Mouse (Mus musculus) embryonic facial prominence, embryonic 13.5 days (tissue): Measurements from ENCODE around the gene Syt15. TPM values are rescaled to one million over a fixed set of nuclear protein-coding genes. Genes with fewer than 3 reads are reported as not detected.

Experiments used
- ATAC-seq: fragments of 200-750 bp; cut with Nextera tagmentation; 2 replicates; pipeline ENCODE4 v1.8.0; 2017; ENCODE audit warnings: low read depth; ENCODE audit not compliant: insufficient number of reproducible peaks, insufficient read depth, low FRiP score, low TSS enrichment
- H3K27ac ChIP-seq: fragments of 300-500 bp; sonication (generic); 2 replicates; pipeline ENCODE4 v1.5.1; 2015; ENCODE audit warnings: moderate library complexity, mild to moderate bottlenecking, inconsistent platforms
- H3K27me3 ChIP-seq: fragments of 300-500 bp; sonication (generic); 2 replicates; pipeline ENCODE4 v1.6.1; 2015; ENCODE audit warnings: mild to moderate bottlenecking, inconsistent platforms
- H3K36me3 ChIP-seq: fragments of 300-500 bp; sonication (generic); 2 replicates; pipeline ENCODE4 v1.6.1; 2015; ENCODE audit warnings: mild to moderate bottlenecking, inconsistent platforms
- H3K4me1 ChIP-seq: fragments of 300-500 bp; sonication (generic); 2 replicates; pipeline ENCODE4 v1.6.1; 2015; ENCODE audit warnings: inconsistent platforms
- H3K4me2 ChIP-seq: fragments of 300-500 bp; sonication (generic); 2 replicates; pipeline ENCODE4 v1.6.1; 2015; ENCODE audit warnings: moderate library complexity, mild to moderate bottlenecking, inconsistent platforms
- H3K4me3 ChIP-seq: fragments of 300-500 bp; sonication (generic); 2 replicates; pipeline ENCODE4 v1.5.1; 2015; ENCODE audit warnings: mild to moderate bottlenecking, inconsistent platforms
- H3K9ac ChIP-seq: fragments of 300-500 bp; sonication (generic); 2 replicates; pipeline ENCODE4 v1.6.1; 2015; ENCODE audit warnings: mild to moderate bottlenecking, inconsistent platforms
- H3K9me3 ChIP-seq: fragments of 300-500 bp; sonication (generic); 2 replicates; pipeline ENCODE4 v1.6.1; 2016; ENCODE audit warnings: inconsistent platforms
- WGBS: fragments of 180-500 bp; shearing (Covaris S2); methylation state at CpG from one replicate; pipeline ENCODE4 v1.1.7; 2015; ENCODE audit warnings: mixed read lengths; 5-methylcytosine and 5-hydroxymethylcytosine counted together
- polyA plus RNA-seq: library from polyadenylated mRNA; unstranded; fragments of >200 nt; fragmentation: Nextera tagmentation; extraction: Ambion mirVana; gene quantifications from 2 replicates; pipeline ENCODE4 v1.2.1, GENCODE M21; 2015

The Syt15 gene
- polyA plus RNA-seq, 1 experiment from 2014 or later, result 0.30 TPM

- Histone ChIP-seq H3K4me1 (no peaks in the 10 kb centered on the region), H3K4me3 (no peak overlapping the region), H3K9ac (no peak overlapping the region), H3K27me3 (0 out of 2 replicates have a peak, but pooled peaks cover 8% of the 10 kb centered on the region), H3K27ac (no peak overlapping the region), H3K36me3 (no peaks in the 10 kb centered on the region), H3K9me3 (no peaks in the 10 kb centered on the region), H3K4me2 (no peak overlapping the region)
- no peak for ATAC-seq
- WGBS, result 66% methylated on average over 6 of the region's 6 CpGs
Measured at GRCm38 (mm10) chr14:34207996-34208395, 11.4 kb upstream of the Syt15 start.

- Histone ChIP-seq H3K4me3 (no peak overlapping the region), H3K36me3 (no peaks in the 10 kb centered on the region), H3K4me2 (no peak overlapping the region), H3K27me3 (0 out of 2 replicates have a peak, but pooled peaks cover 3% of the 10 kb centered on the region), H3K27ac (no peak overlapping the region), H3K4me1 (no peaks in the 10 kb centered on the region), H3K9ac (no peak overlapping the region), H3K9me3 (no peaks in the 10 kb centered on the region)
- 49% methylated on average over 2 of the region's 2 CpGs for WGBS
- no peak for ATAC-seq
Measured at GRCm38 (mm10) chr14:34208651-34209050, 10.7 kb upstream of the Syt15 start.

DNA sequence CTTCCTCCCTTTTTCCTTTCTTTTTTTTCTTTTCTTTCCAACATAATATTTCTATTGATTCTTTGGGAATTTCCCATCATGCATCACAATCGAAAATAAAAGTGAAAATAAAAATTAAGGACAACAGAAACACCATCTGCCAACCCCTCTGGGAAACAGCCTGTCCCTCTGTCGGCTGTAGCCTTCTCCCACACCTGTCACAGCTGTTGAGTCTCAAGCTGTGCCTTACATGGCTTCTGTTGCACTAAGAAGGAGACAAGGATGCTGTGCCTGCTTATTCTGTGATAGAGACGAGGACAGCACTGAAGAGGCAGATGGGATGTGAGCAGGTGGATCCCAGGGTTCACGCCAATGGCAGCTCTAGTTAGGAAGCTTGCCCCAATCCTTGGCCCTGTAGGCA lies 10.3 kb upstream of the Syt15 start:
- Histone ChIP-seq H3K9me3 (no peaks in the 10 kb centered on the region), H3K27ac (no peak overlapping the region), H3K4me3 (no peak overlapping the region), H3K9ac (no peak overlapping the region), H3K4me1 (no peaks in the 10 kb centered on the region), H3K36me3 (no peaks in the 10 kb centered on the region), H3K4me2 (no peak overlapping the region), H3K27me3 (no peaks in the 10 kb centered on the region)
- WGBS, result 59% methylated on average over 4 of the region's 4 CpGs
- ATAC-seq, result no peak

DNA sequence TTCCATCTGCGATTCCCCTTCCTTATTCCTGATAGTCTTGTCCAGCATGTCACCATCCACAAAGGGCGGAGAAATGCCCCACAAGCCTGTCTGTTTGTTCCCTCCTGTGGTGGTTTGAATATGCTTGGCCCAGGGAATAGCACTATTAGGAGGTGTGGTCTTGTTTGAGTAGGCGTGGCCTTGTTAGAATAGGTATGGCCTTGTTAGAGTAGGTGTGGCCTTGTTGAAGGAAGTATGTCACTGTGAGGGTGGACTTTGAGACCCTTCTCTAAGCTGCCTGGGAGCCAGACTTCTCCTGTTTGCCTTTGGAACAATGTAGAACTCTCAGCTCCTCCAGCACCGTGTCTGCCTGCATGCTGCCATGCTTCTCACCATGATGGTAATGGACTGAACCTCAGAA lies 9.5 kb upstream of the Syt15 start:
- Histone ChIP-seq H3K4me2 (no peak overlapping the region), H3K27ac (no peak overlapping the region), H3K36me3 (no peaks in the 10 kb centered on the region), H3K27me3 (no peaks in the 10 kb centered on the region), H3K4me3 (no peak overlapping the region), H3K9ac (no peak overlapping the region), H3K9me3 (no peaks in the 10 kb centered on the region), H3K4me1 (no peaks in the 10 kb centered on the region)
- ATAC-seq, result no peak
- WGBS, result 80% methylated on average over 4 of the region's 4 CpGs

DNA sequence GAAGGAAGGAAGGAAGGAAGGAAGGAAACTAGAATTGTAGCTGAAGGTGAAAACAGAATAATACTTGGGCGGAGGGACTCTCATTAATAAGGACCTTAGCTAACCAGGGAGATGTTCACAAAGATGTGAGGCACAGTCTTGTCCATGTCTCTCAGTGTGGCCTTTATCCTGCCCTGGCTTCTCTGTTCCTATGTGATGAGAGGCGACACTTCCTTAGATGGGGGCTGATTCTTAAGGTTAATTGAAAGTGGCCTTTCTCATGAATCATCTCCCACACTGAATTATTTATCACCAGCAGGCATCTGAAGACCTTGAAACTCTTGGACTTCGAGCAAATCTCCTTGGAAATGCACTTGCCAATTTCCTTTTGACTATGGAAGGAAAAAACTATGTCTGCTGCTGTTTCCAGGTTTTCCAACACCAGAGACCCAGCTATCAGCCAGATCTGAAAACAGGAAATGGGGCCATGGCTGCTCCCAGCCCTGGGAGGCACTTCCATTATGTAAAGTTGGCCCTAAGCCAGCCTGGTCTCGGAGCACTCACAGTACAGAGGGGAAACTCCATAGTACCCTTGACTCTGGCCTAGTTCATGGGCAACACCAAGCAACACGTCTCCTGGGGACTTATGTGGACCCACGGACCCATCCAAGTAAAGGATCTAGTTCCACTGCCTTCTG lies 3.8 kb upstream of the Syt15 start:
- no peak overlapping the region for H3K9ac ChIP-seq
- no peaks in the 10 kb centered on the region for H3K36me3 ChIP-seq
- H3K27me3 ChIP-seq, result peaks cover 21% of the 10 kb centered on the region
- no peak overlapping the region for H3K4me2 ChIP-seq
- ATAC-seq, result peak; percentile 40; the same call in 1 of the 2 replicates
- peaks cover 9% of the 10 kb centered on the region for H3K4me1 ChIP-seq
- no peak overlapping the region for H3K4me3 ChIP-seq
- 61% methylated on average over 6 of the region's 6 CpGs for WGBS
- H3K27ac ChIP-seq, result no peak overlapping the region
- H3K9me3 ChIP-seq, result no peaks in the 10 kb centered on the region

DNA sequence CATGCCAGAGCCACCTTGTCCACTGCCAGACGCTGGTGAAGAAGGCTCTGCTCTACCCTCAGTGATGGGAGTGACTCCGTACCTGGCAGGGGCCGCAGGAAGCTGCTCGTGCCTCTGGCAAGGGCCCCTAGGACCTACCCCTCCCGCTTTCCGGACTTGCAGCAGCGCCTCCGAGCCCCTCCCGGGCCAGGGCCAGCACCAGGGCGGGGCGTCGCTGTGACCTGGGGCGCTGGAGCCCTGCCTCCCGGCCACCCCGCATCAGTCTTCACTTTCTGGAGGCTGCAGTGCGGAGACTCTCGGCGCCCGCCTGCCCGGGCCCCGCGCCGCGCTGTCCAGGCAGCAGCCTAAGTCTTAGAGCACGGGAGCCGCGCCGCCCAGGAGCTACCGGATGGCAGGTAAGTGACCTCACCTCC lies 397 bp downstream of the Syt15 start:
- H3K27ac ChIP-seq, result no peak overlapping the region
- peak overlapping the region; percentile 39 for H3K4me3 ChIP-seq
- WGBS, result 6% methylated on average over 28 of the region's 29 CpGs
- ATAC-seq, result no peak
- peak overlapping the region; percentile 62 for H3K9ac ChIP-seq
- H3K4me1 ChIP-seq, result peaks cover 14% of the 10 kb centered on the region
- H3K27me3 ChIP-seq, result peaks cover 39% of the 10 kb centered on the region
- peak overlapping the region; percentile 64 for H3K4me2 ChIP-seq
- no peaks in the 10 kb centered on the region for H3K9me3 ChIP-seq
- H3K36me3 ChIP-seq, result no peaks in the 10 kb centered on the region

DNA sequence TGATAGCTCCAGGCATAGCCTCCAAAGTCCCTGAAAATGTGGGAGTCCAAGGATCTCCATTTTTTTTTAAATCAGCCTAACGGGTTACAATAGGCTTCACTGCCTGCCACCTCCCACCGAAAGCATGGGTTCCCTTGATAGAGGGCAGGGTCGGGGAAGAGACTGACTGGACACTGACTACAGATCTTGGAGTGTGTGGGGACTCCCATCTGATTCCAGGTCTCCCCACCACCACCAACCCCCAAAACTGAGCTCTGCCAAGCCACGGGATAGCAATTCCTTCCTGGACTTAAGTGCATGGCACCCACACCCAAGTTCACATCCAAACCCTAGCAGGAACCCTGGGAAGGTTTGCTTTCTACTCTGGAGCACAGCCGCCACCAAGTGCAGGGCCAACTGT lies 1.0 kb downstream of the Syt15 start:
- Histone ChIP-seq H3K36me3 (no peaks in the 10 kb centered on the region), H3K4me1 (peaks cover 14% of the 10 kb centered on the region), H3K9ac (no peak overlapping the region), H3K27me3 (peaks cover 39% of the 10 kb centered on the region), H3K4me2 (no peak overlapping the region; the same call in 1 of the 2 replicates), H3K9me3 (no peaks in the 10 kb centered on the region), H3K4me3 (no peak overlapping the region; the same call in 1 of the 2 replicates), H3K27ac (no peak overlapping the region)
- ATAC-seq, result no peak
- WGBS, result 67% methylated on average over 5 of the region's 5 CpGs

DNA sequence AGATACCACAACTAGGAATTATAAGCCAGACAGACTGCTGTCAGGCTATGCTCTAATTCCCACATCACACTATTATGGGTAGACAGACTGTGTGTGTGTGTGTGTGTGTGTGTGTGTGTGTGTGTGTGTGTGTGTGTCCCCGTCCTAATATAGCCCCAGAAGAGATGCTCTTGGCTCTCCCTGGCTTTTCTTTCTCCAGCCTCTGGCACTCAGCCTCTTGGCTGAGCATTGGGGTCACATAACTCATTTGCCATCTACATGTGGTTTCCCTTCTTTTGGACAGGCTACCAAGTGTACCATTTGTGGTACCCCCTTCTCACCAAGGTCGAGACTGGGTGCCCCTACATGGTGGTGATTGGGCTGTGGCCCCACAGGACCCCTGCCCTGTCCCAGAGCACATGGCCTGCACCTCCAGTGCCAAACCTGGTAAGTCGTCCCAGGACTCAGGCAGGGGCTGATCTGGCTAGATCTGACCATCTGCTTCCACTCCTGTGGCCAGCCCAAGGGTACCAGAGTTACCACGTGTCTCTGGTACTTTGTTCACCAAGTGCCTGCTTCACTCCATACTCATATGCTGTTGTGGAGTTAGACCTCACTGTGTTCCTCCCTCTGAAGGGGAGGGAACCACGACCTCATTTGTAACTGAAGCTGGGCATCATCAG lies 2.2 kb downstream of the Syt15 start:
- no peak overlapping the region for H3K4me3 ChIP-seq
- peaks cover 10% of the 10 kb centered on the region for H3K4me1 ChIP-seq
- no peaks in the 10 kb centered on the region for H3K36me3 ChIP-seq
- 61% methylated on average over 5 of the region's 5 CpGs for WGBS
- H3K27me3 ChIP-seq, result peaks cover 39% of the 10 kb centered on the region
- H3K4me2 ChIP-seq, result no peak overlapping the region
- ATAC-seq, result no peak
- H3K9ac ChIP-seq, result no peak overlapping the region
- no peak overlapping the region for H3K27ac ChIP-seq
- no peaks in the 10 kb centered on the region for H3K9me3 ChIP-seq

DNA sequence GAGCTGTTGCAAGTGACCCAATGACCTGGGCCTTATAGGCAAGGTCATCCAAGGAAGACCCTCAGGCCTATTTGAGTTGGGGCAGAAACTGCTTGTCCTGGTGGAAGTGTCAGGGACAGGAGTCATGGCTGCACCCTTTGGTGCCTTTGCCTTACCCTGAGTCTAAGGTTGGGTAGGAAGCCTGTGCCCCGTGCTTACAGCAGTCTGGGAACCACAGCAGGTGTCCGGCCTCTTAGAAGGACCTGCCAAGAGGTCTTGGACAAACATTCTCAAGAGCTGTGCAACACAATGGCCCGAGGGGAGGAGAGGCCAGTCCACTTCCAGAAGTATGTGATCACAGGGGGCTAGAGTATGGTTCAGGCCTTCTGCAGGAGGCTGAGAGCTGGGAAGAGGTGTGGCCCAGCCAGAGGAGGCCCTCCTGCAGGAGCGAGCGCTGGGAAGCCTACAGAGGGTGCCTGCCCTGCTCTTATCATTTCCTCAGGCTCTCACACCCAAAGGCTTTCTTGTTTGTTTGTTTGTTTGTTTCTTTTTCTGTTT lies 4.0 kb downstream of the Syt15 start:
- H3K27me3 ChIP-seq, result peaks cover 39% of the 10 kb centered on the region
- no peak overlapping the region for H3K4me3 ChIP-seq
- no peaks in the 10 kb centered on the region for H3K9me3 ChIP-seq
- no peak overlapping the region for H3K27ac ChIP-seq
- no peaks in the 10 kb centered on the region for H3K36me3 ChIP-seq
- ATAC-seq, result no peak
- H3K4me2 ChIP-seq, result no peak overlapping the region
- H3K4me1 ChIP-seq, result peaks cover 10% of the 10 kb centered on the region
- H3K9ac ChIP-seq, result no peak overlapping the region
- WGBS, result 76% methylated on average over 5 of the region's 5 CpGs

DNA sequence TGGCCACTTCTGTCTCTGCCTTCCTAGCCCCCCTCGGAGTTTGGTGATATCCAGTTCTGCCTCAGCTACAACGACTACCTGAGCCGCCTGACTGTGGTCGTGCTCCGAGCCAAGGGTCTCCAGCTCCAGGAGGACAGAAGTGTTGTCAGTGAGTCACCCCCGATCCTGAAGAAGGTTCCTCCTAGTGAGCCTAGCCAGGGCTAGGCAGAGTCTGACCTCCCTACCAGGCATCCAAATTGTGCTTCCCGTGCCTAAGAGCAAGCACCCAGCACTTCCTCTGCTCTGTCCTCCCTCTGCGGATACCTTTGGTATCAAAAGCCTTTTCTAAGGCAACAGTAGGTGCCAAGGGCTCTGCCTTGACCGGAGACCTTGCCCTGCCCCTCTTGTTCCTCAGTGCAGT lies 6.6 kb downstream of the Syt15 start:
- WGBS, result 83% methylated on average over 9 of the region's 9 CpGs
- no peak overlapping the region for H3K27ac ChIP-seq
- H3K9ac ChIP-seq, result no peak overlapping the region
- no peak for ATAC-seq
- H3K4me1 ChIP-seq, result peaks cover 5% of the 10 kb centered on the region
- H3K36me3 ChIP-seq, result no peaks in the 10 kb centered on the region
- H3K4me3 ChIP-seq, result no peak overlapping the region
- H3K27me3 ChIP-seq, result peaks cover 14% of the 10 kb centered on the region
- no peaks in the 10 kb centered on the region for H3K9me3 ChIP-seq
- H3K4me2 ChIP-seq, result no peak overlapping the region

GRCm38 (mm10) chr14:34226566-34226965 lies 7.2 kb downstream of the Syt15 start:
- Histone ChIP-seq H3K9me3 (no peaks in the 10 kb centered on the region), H3K4me3 (no peak overlapping the region), H3K36me3 (no peaks in the 10 kb centered on the region), H3K9ac (no peak overlapping the region), H3K4me1 (peaks cover 4% of the 10 kb centered on the region), H3K27me3 (peaks cover 8% of the 10 kb centered on the region), H3K27ac (no peak overlapping the region), H3K4me2 (no peak overlapping the region)
- no peak for ATAC-seq
- 94% methylated on average over 4 of the region's 4 CpGs for WGBS

- no peaks in the 10 kb centered on the region for H3K36me3 ChIP-seq
- no peak overlapping the region for H3K27ac ChIP-seq
- no peaks in the 10 kb centered on the region; the same call in 1 of the 2 replicates for H3K27me3 ChIP-seq
- H3K9ac ChIP-seq, result no peak overlapping the region
- H3K4me3 ChIP-seq, result no peak overlapping the region
- no peak for ATAC-seq
- WGBS, result 83% methylated on average over 12 of the region's 12 CpGs
- H3K4me1 ChIP-seq, result no peaks in the 10 kb centered on the region
- no peaks in the 10 kb centered on the region for H3K9me3 ChIP-seq
- H3K4me2 ChIP-seq, result no peak overlapping the region
Measured at GRCm38 (mm10) chr14:34227981-34228380, 8.6 kb downstream of the Syt15 start.
